Comparison of ENCODE assay signal across 9 mouse cellular contexts in genomic region chr10:62724936-62725335, GRCm38 (mm10). TPM values are rescaled to one million over a fixed set of nuclear protein-coding genes. Genes with fewer than 3 reads are reported as not detected.
DNase-seq lines count a peak whose midpoint lies in the region; ATAC-seq lines count a peak whose summit lies in the region.
"Had no signal": no experiment of that assay in that cellular context is flagged by ENCODE, and none has a peak within 500 bp of the region (broad histone marks: within the 10 kb centered on the region; RNA-seq: fewer than 3 reads in every experiment).

No protein-coding gene starts in this region.

- ATAC-seq in neural tube, embryonic 12.5 days (ENCODE audit: low FRiP score, low read depth): no peak

- intact Hi-C loops in gastrocnemius, postnatal 36 days (cut with DNase I): no loop called here

- H3K27me3 ChIP-seq in neural tube, embryonic 12.5 days (replicated peaks): peaks cover 19% of the 10 kb centered on the region

- H3K9me3 ChIP-seq in neural tube, embryonic 12.5 days: no peaks in the 10 kb centered on the region

- WGBS in neural tube, embryonic 12.5 days: 22% methylated on average over 7 of the region's 7 CpGs

- no peaks in the 10 kb centered on the region for H3K36me3 ChIP-seq in neural tube, embryonic 12.5 days

- peak overlapping the region; percentile 86 for H3K4me2 ChIP-seq in neural tube, embryonic 12.5 days (replicated peaks)

- peak; percentile 36 for DNase-seq in heart, adult 11 months
- DNase-seq in heart, postnatal 4 days: no peak
- DNase-seq in neural tube, embryonic 10.5 days (ENCODE audit: extremely low spot score, low spot score): no peak
- DNase-seq in lung, postnatal 10 days: peak; percentile 53
- DNase-seq in cerebellum, adult 9-10 months: no peak
- no peak for DNase-seq in natural killer cell, adult 2 months (ENCODE audit: low spot score in 2 of 2)
- no peak for DNase-seq in gastrocnemius, postnatal 36 days
- DNase-seq: retina, postnatal 1 day had no signal

- H3K27ac ChIP-seq in neural tube, embryonic 12.5 days: no peak overlapping the region

- no peak overlapping the region for H3K9ac ChIP-seq in neural tube, embryonic 12.5 days

- peaks cover 6% of the 10 kb centered on the region; the same call in 1 of the 2 replicates for H3K4me1 ChIP-seq in neural tube, embryonic 12.5 days

- peak overlapping the region; percentile 72; the same call in 1 of the 2 replicates for H3K4me3 ChIP-seq in neural tube, embryonic 12.5 days

RNA-seq across cellular contexts. Expression of gene Stox1, which starts 1.0 kb away (rescaled TPM):
- 1 to 10 TPM in 1 of 2 experiments, under 1 TPM in 1; 0.83 to 1.5 TPM for total RNA-seq in heart, postnatal 4 days (2021)
- polyA plus RNA-seq in neural tube, embryonic 12.5 days (2016; fragmentation: Nextera tagmentation; extraction: Ambion mirVana): 1.7 and 1.9 TPM in 2 replicates
- under 1 TPM; 0.23 to 0.47 TPM for total RNA-seq in gastrocnemius, postnatal 36 days (2021)

Comparison
In these comparisons a context has a peak if more than half of its experiments do, and no peak if none do; other contexts are left out.
1. DNase-seq: peak in heart, adult 11 months (single experiment) and lung, postnatal 10 days (single experiment); none in heart, postnatal 4 days (single experiment), neural tube, embryonic 10.5 days (single experiment), cerebellum, adult 9-10 months (single experiment), natural killer cell, adult 2 months (0 of 2) and gastrocnemius, postnatal 36 days (0 of 2).